Comparison of ENCODE assay signal across 8 mouse cellular contexts in the genomic region with DNA sequence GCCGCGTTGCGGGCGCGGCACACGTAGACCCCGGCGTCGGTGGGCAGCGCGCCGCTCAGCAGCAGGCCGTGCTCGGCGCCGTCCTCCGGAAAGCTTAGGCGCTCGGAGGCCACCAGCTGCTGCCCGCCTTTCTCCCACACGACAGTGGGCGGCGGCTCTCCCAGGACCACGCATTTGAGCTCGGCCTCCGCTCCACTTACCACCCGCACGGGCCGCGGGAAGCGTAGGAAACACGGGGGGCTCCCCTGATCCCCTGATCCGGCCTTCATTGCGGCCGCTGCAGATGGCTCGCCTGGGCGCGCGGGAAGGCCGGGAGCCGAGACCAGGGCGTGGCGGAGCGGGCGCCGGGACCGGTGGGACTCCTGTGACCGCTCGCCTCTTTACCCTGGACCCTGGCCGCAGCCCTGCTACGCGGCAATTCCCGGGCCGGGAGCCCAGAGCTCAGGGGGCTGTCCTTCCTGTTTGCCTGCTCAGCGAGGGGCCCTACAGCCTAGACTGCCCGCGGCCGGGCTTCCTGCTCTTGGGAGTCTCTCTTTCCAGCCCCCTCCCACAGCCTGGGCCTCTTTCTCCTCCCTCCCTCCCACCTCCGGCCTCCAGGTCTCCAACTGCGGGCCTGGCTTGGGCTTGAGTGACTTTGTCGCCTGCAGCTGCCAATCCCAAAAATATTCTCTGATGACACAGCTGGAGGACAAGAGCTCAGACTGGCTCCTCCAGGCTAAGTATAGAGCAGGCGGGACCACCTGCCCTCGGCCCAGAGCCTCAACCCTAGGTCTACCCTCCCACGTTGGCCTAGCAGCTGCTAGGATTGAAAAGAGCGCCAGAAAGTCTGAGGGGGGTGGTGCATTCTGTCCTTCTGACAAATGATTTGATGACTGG. TPM values are rescaled to one million over a fixed set of nuclear protein-coding genes. Genes with fewer than 3 reads are reported as not detected.
DNase-seq lines count a peak whose midpoint lies in the region; ATAC-seq and TF ChIP-seq lines count a peak whose summit lies in the region.

TSS of gene Obsl1 (minus strand) at position 497 of the 876 bp plus-strand sequence.

- H3K36me3 ChIP-seq in ES-E14 (ENCODE audit: control insufficient read depth, insufficient read depth, low read length, poor library complexity, severe bottlenecking), result peaks cover 5% of the 10 kb centered on the region; the same call in 1 of the 2 replicates
- H3K36me3 ChIP-seq in forebrain, embryonic 14.5 days (ENCODE audit: control insufficient read depth, insufficient read depth, low read length), result peaks cover 13% of the 10 kb centered on the region
- H3K36me3 ChIP-seq in stomach, embryonic 15.5 days, result peaks cover 18% of the 10 kb centered on the region

- H3K4me2 ChIP-seq in forebrain, embryonic 14.5 days (ENCODE audit: low read length), result peak within 1 kb of the TSS; percentile 76
- H3K4me2 ChIP-seq in stomach, embryonic 15.5 days, result peak within 1 kb of the TSS; percentile 92

- peaks cover 10 to 35% of the 10 kb centered on the region in 2 experiments for H3K4me1 ChIP-seq in ES-E14 (ENCODE audit: control insufficient read depth in 2 of 2, insufficient read depth in 2 of 2, low read length in 2 of 2, poor library complexity in 1 of 2)
- H3K4me1 ChIP-seq in forebrain, embryonic 14.5 days (ENCODE audit: control insufficient read depth, insufficient read depth, low read length), result peaks cover 9% of the 10 kb centered on the region
- peaks cover 34% of the 10 kb centered on the region for H3K4me1 ChIP-seq in stomach, embryonic 15.5 days

- ATAC-seq in forebrain, embryonic 14.5 days, result peak; percentile 82
- ATAC-seq in stomach, embryonic 15.5 days (ENCODE audit: insufficient read depth, low FRiP score, low read depth), result peak; percentile 90

- H3K27me3 ChIP-seq in forebrain, embryonic 14.5 days (replicated peaks; ENCODE audit: control insufficient read depth, insufficient read depth, low read length), result 0 out of 2 replicates have a peak, but pooled peaks cover 4% of the 10 kb centered on the region
- H3K27me3 ChIP-seq in stomach, embryonic 15.5 days (replicated peaks), result no peaks in the 10 kb centered on the region

- H3K9me3 ChIP-seq in ES-E14 (ENCODE audit: control insufficient read depth, insufficient read depth, low read depth, low read length), result no peaks in the 10 kb centered on the region
- no peaks in the 10 kb centered on the region for H3K9me3 ChIP-seq in forebrain, embryonic 14.5 days (replicated peaks; ENCODE audit: control insufficient read depth, low read length)
- H3K9me3 ChIP-seq in stomach, embryonic 15.5 days, result no peaks in the 10 kb centered on the region

- peak within 1 kb of the TSS; percentile 69 to 71 for H3K4me3 ChIP-seq in ES-E14 (ENCODE audit: insufficient read depth in 1 of 2, low read depth in 1 of 2, low read length in 2 of 2, poor library complexity in 1 of 2, severe bottlenecking in 1 of 2)
- H3K4me3 ChIP-seq in forebrain, embryonic 14.5 days (ENCODE audit: low read depth, low read length), result peak within 1 kb of the TSS; percentile 86
- H3K4me3 ChIP-seq in stomach, embryonic 15.5 days (replicated peaks), result peak within 1 kb of the TSS; percentile 91

- WGBS in forebrain, embryonic 14.5 days, result under 1% methylated on average over 49 of the region's 65 CpGs
- under 1% methylated on average over 65 of the region's 65 CpGs for WGBS in stomach, embryonic 15.5 days

- no peak within 1 kb of the TSS for H3K27ac ChIP-seq in ES-E14 (ENCODE audit: insufficient read depth, low read depth, low read length, poor library complexity, severe bottlenecking)
- H3K27ac ChIP-seq in forebrain, embryonic 14.5 days (ENCODE audit: low read depth, low read length), result peak within 1 kb of the TSS; percentile 79
- peak within 1 kb of the TSS; percentile 98 for H3K27ac ChIP-seq in stomach, embryonic 15.5 days

- intact Hi-C loops in heart, postnatal 25 days (cut with DNase I), result loop anchor here (2.0 kb wide), 1 partner anchor 53 kb away; no protein-coding TSS in a partner anchor

- in situ Hi-C loops in ES-E14 (cut with MboI; ENCODE audit: low sequenced_read_pairs in 2 of 2, unreplicated experiment in 2 of 2), result no loop called here

- H3K9ac ChIP-seq in ES-E14 (ENCODE audit: insufficient read depth, low read depth, low read length, poor library complexity, severe bottlenecking), result peak within 1 kb of the TSS; percentile 72
- H3K9ac ChIP-seq in forebrain, embryonic 14.5 days (ENCODE audit: low read length), result peak within 1 kb of the TSS; percentile 97
- peak within 1 kb of the TSS; percentile 98 for H3K9ac ChIP-seq in stomach, embryonic 15.5 days

- DNase-seq in ES-E14 (ENCODE audit: low read depth, low spot score), result no peak
- DNase-seq in adrenal gland, postnatal 36 days, result peak; percentile 60 to 73
- peak; percentile 75 for DNase-seq in forebrain, embryonic 14.5 days (ENCODE audit: low spot score)
- DNase-seq in heart, postnatal 25 days (ENCODE audit: low spot score), result peak; percentile 71
- DNase-seq in left cerebral cortex, adult 8-10 months (ENCODE audit: low spot score in 2 of 2), result peak in 1 of 2 experiments; percentile 37
- peak; percentile 83 for DNase-seq in mesoderm, embryonic 11.5 days (ENCODE audit: low read depth, low spot score)
- no peak for DNase-seq in T-cell, adult 2 months (ENCODE audit: low spot score)

TF ChIP-seq in ES-E14, 5 proteins besides CTCF, POLR2A, EP300 and RAD21:
- TF ChIP-seq ZC3H11A (IDR thresholded peaks at IDR 0.05; ENCODE audit: borderline replicate concordance, low read depth, low read length) (no peak), HCFC1 (IDR thresholded peaks at IDR 0.05; ENCODE audit: borderline replicate concordance, insufficient read depth, low read length) (no peak), ZNF384 (IDR thresholded peaks at IDR 0.05; ENCODE audit: low read depth, low read length) (no peak), CHD2 (IDR thresholded peaks at IDR 0.05; ENCODE audit: low read depth, low read length) (no peak), MAFK (IDR thresholded peaks at IDR 0.05; ENCODE audit: insufficient read depth, low read depth, low read length) (no peak)

RNA-seq across cellular contexts. Expression of gene Obsl1, which starts in this region (rescaled TPM):
- total RNA-seq in ES-E14 (2012; rRNA removed), result 45.0 and 52.2 TPM in 2 replicates
- total RNA-seq in adrenal gland, postnatal 36 days (2021), result 10 to 100 TPM; 59.8 to 67.4 TPM
- 17.0 and 17.7 TPM in 2 replicates for polyA plus RNA-seq in forebrain, embryonic 14.5 days (2014; fragmentation: Nextera tagmentation; extraction: Ambion mirVana)
- 100 to 1,000 TPM; 147 to 150 TPM for total RNA-seq in heart, postnatal 25 days (2021)
- 10 to 100 TPM; 25.9 to 30.7 (median 28.7) TPM for total RNA-seq in left cerebral cortex, adult 8-10 months (2022)
- 75.1 and 84.0 TPM in 2 replicates for polyA plus RNA-seq in stomach, embryonic 15.5 days (2015; fragmentation: Nextera tagmentation; extraction: Ambion mirVana)

Comparison
In these comparisons a context has a peak if more than half of its experiments do, and no peak if none do; other contexts are left out.
1. DNase-seq: peak in adrenal gland, postnatal 36 days (2 of 2), forebrain, embryonic 14.5 days (single experiment), heart, postnatal 25 days (single experiment) and mesoderm, embryonic 11.5 days (single experiment); none in ES-E14 (single experiment) and T-cell, adult 2 months (single experiment).
2. Peak in every context shown above with its lines, with median percentiles within 50 percentile points of each other: H3K4me3 ChIP-seq and H3K9ac ChIP-seq.